Mouse (Mus musculus) frontal cortex, adult 2 months (tissue): ENCODE measurements around the gene Pxn. TPM values are rescaled to one million over a fixed set of nuclear protein-coding genes. Genes with fewer than 3 reads are reported as not detected.

Experiments
- DNase-seq, 2 experiments: peaks; one replicate each; pipeline ENCODE4 v3.0.0; 2022; ENCODE audit warnings: low spot score in 1 of 2; ENCODE audit errors: extremely low spot score in 1 of 2
- polyA plus RNA-seq: library from polyadenylated mRNA; depleted of rRNA; stranded (reverse); fragments of >200 nt; gene quantifications from 2 replicates; pipeline ENCODE4 v1.2.3, GENCODE M21; 2012

Gene Pxn
- polyA plus RNA-seq, 1 experiment, result 36.9 TPM

GRCm38 (mm10) chr5:115523971-115524370, 17.5 kb downstream of the Pxn start:
- DNase-seq, result no peak

GRCm38 (mm10) chr5:115524471-115524870, 18.0 kb downstream of the Pxn start:
- DNase-seq, result no peak

DNA sequence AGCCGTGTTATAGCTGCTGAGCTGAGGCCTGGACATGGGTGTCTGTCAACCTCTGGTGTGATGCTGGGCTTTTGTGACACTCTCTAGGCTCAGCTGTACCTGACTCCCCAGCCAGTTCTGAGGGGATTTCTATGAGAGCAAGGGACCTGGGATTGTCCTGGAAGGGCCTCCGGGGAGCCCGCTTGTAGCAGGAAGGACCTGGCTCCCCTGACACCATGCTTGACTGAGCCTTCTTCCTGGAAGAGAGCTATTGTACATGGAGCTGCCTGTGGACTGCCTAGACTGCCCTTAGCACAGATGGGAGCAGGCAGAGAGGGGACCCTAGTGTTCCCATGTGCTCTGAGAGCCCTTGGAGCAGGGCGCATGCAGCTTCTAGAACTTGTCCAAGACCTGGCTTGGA, 18.9 kb downstream of the Pxn start:
- DNase-seq, result no peak

DNA sequence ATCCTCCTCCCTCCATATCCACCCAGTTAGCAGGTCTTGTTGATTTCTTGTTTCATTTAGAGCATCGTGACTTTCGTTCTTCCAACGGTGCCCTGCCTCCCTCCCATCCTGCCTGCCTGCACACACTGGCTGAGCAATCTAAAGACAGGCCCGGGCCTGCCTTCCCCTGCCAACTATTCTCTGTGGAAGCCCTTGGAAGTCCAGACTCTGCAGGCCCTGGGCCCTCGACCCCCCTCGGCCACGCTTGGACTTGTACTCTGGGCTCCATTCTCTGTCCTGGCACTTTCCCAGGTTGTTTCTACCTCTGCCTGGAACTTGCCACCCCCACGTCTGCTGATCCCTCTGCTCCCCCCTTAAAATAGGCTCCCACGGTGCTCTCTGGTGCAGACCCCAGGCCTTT, 19.5 kb downstream of the Pxn start:
- DNase-seq, result no peak

DNA sequence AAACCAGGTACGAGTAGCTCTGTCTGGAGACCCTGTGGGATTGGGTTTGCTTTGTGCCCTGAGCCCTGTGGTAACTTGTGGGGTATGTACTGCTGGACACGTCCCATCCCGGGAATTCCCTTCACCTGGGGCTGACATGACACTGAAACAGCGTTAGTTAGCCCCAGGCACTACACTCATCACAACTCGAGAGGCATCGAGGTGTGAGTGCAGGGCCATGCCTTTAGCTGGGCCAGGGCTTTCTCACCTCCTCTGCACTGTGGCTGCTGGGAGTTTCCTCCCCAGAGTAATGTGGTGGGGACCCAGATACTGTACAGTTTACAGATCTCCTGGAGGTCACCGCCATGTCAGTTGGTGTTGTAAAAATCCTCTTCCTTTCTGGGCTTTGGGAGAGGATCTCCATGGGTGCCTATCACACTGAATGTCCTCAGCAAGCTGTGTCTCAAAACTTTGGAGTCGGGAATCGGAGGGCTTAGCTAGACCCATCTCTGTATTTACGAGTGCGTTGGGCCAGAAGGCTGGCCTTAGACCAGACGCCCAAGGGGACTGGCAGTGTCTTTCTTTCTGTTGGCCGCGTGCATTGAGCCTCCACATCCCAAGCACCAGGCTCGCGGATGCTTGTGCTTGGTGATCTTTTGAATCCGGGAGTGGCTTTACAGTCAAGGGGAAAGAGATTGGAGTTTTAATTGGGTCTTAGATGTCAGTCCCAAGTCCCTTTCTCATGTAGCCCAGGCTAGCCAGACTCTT, 20.2 kb downstream of the Pxn start:
- DNase-seq, result no peak

GRCm38 (mm10) chr5:115528128-115528527, 21.7 kb downstream of the Pxn start:
- no peak for DNase-seq

DNA sequence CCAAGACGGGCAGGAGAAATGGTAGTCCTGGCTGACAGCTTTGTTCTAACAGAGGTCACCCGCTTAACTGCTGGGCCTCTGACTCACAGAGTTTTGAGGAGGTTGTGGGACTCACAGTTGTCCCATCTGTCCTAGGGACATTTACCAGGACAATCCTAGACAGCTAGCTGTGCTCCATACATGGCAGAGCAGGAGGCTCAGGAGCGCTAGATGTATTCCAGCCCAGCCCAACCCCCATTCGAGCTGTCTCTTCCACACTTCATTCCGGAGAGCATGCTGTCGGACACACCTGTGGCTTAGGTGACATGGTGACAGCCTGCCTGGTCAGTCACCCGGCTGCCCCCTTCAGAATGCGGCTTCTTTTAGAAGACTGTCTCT, 22.9 kb downstream of the Pxn start:
- DNase-seq, result no peak

GRCm38 (mm10) chr5:115529742-115530446, 23.4 kb downstream of the Pxn start:
- DNase-seq, result no peak

GRCm38 (mm10) chr5:115530447-115530809, 24.0 kb downstream of the Pxn start:
- DNase-seq, result peak in 1 of 2 experiments; percentile 60

- DNase-seq, result peak in 1 of 2 experiments; percentile 71
These were observed 25.3 kb downstream of the Pxn start for GRCm38 (mm10) chr5:115531671-115532270.

GRCm38 (mm10) chr5:115534290-115534731, 27.8 kb downstream of the Pxn start:
- no peak for DNase-seq

DNA sequence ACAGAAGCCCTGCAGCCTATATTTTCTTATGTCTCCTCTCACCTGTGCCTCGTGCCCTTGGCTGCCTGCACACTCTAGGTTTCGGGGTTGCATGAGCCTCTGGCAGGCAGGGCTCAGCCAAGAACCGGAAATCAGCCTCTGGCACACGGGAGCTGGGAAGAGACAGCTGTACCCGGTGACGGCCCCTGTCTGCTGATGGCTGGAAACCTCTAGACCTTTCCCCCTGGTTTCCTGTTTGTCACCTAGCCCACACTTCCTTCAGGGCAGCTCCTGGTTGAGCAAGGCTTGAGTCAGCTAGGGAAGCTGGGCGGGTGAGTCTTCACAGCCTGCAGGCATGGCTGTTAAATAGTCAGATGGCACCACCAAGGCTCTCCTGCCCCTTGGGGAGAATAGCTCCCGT, 28.4 kb downstream of the Pxn start:
- no peak for DNase-seq

GRCm38 (mm10) chr5:115535635-115536034, 29.2 kb downstream of the Pxn start:
- no peak for DNase-seq

DNA sequence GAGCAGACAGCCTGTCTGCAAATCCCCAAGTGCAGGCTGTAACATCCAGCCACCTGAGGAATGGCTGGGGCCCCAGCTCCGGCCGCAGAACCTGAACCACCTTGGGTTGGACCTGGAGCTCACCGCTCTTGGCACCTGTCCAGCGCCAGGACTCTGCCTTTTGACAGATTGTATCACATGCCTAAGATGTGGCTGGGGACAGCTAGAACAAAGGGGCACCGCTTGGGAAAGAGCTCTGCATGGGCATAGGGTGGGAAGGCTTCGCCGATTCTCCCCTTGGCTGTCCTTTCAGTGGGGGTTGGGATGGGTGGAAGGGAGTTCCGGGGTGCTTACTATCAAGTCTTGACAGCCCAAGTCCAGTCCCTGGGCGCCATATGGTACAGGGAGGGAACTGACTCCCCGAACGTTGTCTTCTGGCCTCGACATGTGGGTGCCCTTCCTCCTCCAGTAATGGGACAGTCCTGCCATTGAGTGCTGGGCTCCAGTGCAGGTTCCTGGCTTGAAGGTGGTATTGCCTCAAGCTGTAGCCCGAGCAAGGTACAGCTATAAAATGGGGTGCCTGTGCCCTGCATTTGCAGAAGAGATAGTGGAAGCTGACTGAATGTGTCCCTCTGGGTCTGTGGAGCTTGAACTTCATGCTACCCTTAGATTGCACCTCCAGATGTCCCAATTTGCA, 31.7 kb downstream of the Pxn start:
- DNase-seq, result no peak

GRCm38 (mm10) chr5:115538693-115539043, 32.2 kb downstream of the Pxn start:
- peak; percentile 81 to 98 for DNase-seq

DNA sequence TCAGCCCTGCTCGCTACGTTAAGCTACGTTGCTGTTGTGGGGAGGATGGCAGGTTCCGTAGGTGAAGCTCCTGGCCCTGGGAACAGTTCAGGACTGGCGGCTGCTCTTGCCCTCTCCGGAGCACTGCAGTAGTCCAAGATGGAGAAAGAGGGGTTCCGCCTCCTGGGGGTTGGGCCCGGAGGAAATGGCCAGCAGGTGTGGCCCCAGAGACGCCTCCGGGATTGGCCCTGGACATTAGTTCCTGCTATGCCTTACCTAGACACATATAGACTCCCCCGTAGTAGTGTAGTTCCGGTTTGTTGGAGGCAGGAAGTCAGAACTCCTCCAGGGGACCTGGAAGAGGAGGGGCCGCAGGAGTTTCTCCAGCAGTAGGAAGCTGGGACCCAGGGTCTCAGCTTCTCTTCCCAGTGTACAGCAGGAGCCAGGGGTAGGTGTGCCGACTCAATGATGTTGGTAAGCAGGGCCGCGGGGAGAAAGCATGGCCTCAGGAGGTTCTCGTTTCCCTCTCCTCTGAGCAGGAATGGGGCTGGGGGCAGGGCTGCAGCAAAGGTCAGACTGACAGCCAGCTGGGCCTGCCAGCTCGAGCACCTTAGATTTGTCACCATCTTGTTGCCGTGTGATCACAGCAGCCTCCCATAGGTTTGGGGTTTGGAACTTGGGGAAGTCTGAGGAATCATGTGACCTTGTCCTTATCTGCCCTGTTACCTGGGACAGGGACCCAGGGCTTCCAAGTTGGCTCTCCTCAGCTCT, 36.3 kb downstream of the Pxn start:
- DNase-seq, result no peak

DNA sequence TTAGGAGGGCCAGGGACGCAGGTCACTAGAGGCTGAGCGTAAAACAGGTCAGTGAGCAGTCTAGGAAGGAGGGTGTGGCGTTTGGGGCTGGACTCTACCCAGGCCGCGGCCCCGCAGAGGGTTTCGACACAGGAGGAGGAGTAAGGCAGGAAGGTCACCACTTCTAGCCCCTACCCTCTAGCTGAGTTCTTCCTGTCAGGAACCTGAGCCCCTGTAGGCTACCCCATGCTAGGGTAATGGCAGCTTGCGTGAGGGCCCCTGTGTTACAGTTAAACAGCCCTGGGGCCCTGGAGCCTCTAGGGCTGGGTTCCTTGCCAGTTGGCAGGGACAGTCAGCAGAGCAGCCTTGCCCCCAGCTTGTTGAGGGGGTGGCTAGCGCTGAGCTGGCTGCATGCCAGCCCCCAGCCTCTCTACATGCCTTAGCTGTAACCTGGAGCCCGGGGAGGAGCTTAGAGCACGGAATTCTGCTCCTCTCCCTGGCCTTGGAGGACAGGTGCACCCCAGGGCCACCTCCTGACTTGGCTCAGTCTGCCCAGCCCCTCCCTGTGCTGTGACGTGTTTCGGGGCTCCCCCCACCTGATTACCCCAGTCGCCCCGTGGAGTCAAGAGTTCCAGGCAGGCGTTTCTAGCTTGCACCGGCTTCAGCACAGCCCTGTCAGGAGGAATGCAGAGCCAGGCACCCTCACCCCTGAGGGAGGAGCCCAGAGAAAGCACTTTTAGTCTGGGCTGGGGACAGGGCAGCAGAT, 37.2 kb downstream of the Pxn start:
- DNase-seq, result peak; percentile 53 to 72

DNA sequence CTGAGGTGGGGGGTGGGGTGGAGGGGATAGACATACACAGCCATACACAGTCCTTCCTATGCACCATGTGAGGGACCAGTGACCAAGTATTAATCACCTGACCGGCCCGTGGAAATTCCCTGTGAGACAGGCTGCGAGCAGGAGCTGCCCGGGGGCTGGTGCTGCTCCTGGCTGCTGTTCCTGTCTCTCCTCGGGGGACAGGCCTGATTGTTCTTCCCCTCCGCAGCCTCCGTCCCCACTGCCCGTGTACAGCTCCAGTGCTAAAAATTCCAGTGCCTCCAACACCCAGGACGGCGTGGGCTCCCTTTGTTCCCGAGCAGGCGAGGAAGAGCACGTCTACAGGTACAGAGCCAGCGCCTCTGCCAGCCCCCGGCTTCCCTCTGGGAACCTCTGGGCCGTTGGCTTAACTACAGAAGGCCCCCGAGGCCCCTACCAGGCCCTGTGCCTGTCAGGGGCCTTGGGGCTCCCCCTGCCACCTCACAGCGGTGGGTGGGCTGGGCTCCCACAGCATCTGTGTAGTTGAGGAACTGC, 38.2 kb downstream of the Pxn start:
- DNase-seq, result no peak

GRCm38 (mm10) chr5:115545636-115546035, 39.2 kb downstream of the Pxn start:
- no peak for DNase-seq

DNA sequence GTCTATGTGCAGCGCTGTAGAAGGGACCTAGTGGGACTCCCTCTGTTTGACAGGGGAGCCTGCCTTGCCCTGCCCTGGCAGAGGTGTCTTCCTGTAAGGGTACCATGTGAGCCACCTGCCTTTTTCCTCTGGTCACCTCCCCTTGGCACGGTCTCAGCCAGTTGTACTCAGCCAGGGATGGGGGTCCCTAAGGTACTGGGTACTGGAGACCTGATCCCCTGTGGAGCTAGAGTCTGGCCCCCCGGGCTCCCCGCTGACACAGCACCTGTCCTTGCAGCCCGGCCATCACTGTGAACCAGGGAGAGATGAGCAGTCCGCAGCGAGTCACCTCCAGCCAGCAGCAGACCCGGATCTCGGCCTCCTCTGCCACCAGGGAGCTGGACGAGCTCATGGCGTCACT, 40.1 kb downstream of the Pxn start:
- no peak for DNase-seq
